Mouse (Mus musculus) cerebellum, adult 9-10 months (tissue): ENCODE measurements at regions not wholly inside any gene's neighbourhood (a gene's known extent, or its start where the extent isn't known, plus 50 kb on each side); places are given as distances from the start of the nearest gene placed in this dataset.

Experiments used
- DNase-seq: peaks from one replicate; pipeline ENCODE4 v3.0.0; 2022

GRCm38 (mm10) chr6:95179993-95180392 lies 63.0 kb downstream of the Kbtbd8 start:
- DNase-seq: no peak

- DNase-seq: no peak
Observed at GRCm38 (mm10) chr6:95182238-95182637, 65.2 kb downstream of the Kbtbd8 start.

- no peak for DNase-seq
Observed at GRCm38 (mm10) chr6:95185074-95185931, 68.3 kb downstream of the Kbtbd8 start.

GRCm38 (mm10) chr6:95196631-95197030 lies 79.6 kb downstream of the Kbtbd8 start:
- no peak for DNase-seq

- no peak for DNase-seq
Observed at GRCm38 (mm10) chr6:95198611-95199010, 81.6 kb downstream of the Kbtbd8 start.

GRCm38 (mm10) chr6:95202291-95202790 lies 85.3 kb downstream of the Kbtbd8 start:
- no peak for DNase-seq

GRCm38 (mm10) chr6:95202978-95203377 lies 85.9 kb downstream of the Kbtbd8 start:
- DNase-seq: no peak

- DNase-seq: no peak
Observed at GRCm38 (mm10) chr6:95204231-95204630, 87.2 kb downstream of the Kbtbd8 start.

- no peak for DNase-seq
Observed at GRCm38 (mm10) chr6:95207063-95207462, 90.0 kb downstream of the Kbtbd8 start.

GRCm38 (mm10) chr6:95217431-95217830 lies 100.4 kb downstream of the Kbtbd8 start:
- no peak for DNase-seq

GRCm38 (mm10) chr6:95218830-95219229 lies 101.8 kb downstream of the Kbtbd8 start:
- no peak for DNase-seq

- peak; percentile 74 for DNase-seq
Observed at GRCm38 (mm10) chr6:95223537-95223936, 98.4 kb upstream of the Gm10234 start.

GRCm38 (mm10) chr6:95229885-95230284 lies 92.0 kb upstream of the Gm10234 start:
- no peak for DNase-seq

GRCm38 (mm10) chr6:95234712-95235111 lies 87.2 kb upstream of the Gm10234 start:
- DNase-seq: no peak

- DNase-seq: no peak
Observed at GRCm38 (mm10) chr6:95243657-95244056, 78.3 kb upstream of the Gm10234 start.

- no peak for DNase-seq
Observed at GRCm38 (mm10) chr6:95244911-95245310, 77.0 kb upstream of the Gm10234 start.

GRCm38 (mm10) chr6:95256303-95256702 lies 65.6 kb upstream of the Gm10234 start:
- DNase-seq: no peak

GRCm38 (mm10) chr6:95261001-95261400 lies 60.9 kb upstream of the Gm10234 start:
- no peak for DNase-seq

- no peak for DNase-seq
Observed at GRCm38 (mm10) chr6:95264011-95264869, 57.7 kb upstream of the Gm10234 start.

GRCm38 (mm10) chr6:95269524-95269923 lies 52.4 kb upstream of the Gm10234 start:
- DNase-seq: no peak
